Mouse (Mus musculus) limb, embryonic 11.5 days (tissue): ENCODE data around the gene Gm20931. TPM values are rescaled to one million over a fixed set of nuclear protein-coding genes. Genes with fewer than 3 reads are reported as not detected.
"Not testable (repeated sequence)": the region's sequence is repeated elsewhere in the genome, so short reads cannot be mapped to it uniquely, and the experiment has no call there.

Experiments
- ATAC-seq: fragments of 200-750 bp; cut with Nextera tagmentation; 2 replicates; pipeline ENCODE4 v1.8.0; 2017; ENCODE audit warnings: low read depth; ENCODE audit not compliant: insufficient number of reproducible peaks, low FRiP score, low TSS enrichment
- DNase-seq: peaks from one replicate; pipeline ENCODE4 v3.0.0-alpha.2; 2015; ENCODE audit warnings: low spot score
- H3K27ac ChIP-seq: fragments of 300-500 bp; sonication (generic); replicated peaks from 2 replicates; pipeline ENCODE4 v1.5.1; 2014; ENCODE audit warnings: low read depth, mild to moderate bottlenecking, low read length
- H3K27me3 ChIP-seq: fragments of 300-500 bp; sonication (generic); 2 replicates; pipeline ENCODE4 v1.6.1; 2014; ENCODE audit warnings: mild to moderate bottlenecking, low read length, mixed read lengths; ENCODE audit not compliant: control insufficient read depth, insufficient read depth
- H3K36me3 ChIP-seq: fragments of 300-500 bp; sonication (generic); 2 replicates; pipeline ENCODE4 v1.6.1; 2014; ENCODE audit warnings: mild to moderate bottlenecking, low read length, moderate library complexity, mixed read lengths; ENCODE audit not compliant: control insufficient read depth, insufficient read depth
- H3K4me1 ChIP-seq: fragments of 300-500 bp; sonication (generic); 2 replicates; pipeline ENCODE4 v1.6.1; 2014; ENCODE audit warnings: low read length, mixed read lengths; ENCODE audit not compliant: control insufficient read depth, insufficient read depth
- H3K4me2 ChIP-seq: fragments of 300-500 bp; sonication (generic); 2 replicates; pipeline ENCODE4 v1.6.1; 2014; ENCODE audit warnings: low read depth, mild to moderate bottlenecking, moderate library complexity; ENCODE audit not compliant: severe bottlenecking
- H3K4me3 ChIP-seq: fragments of 300-500 bp; sonication (generic); 2 replicates; pipeline ENCODE4 v1.5.1; 2014; ENCODE audit warnings: low read depth, low read length
- H3K9ac ChIP-seq: fragments of 300-500 bp; sonication (generic); 2 replicates; pipeline ENCODE4 v1.6.1; 2014; ENCODE audit warnings: mild to moderate bottlenecking, low read length
- H3K9me3 ChIP-seq: fragments of 300-500 bp; sonication (generic); 2 replicates; pipeline ENCODE4 v1.6.1; 2016; ENCODE audit warnings: low read length; ENCODE audit not compliant: control insufficient read depth
- WGBS: fragments of 180-500 bp; shearing (Covaris S2); extraction: QIAGEN DNeasy Blood & Tissue Kit; methylation state at CpG from one replicate; pipeline ENCODE4 v1.1.7; 2014; 5-methylcytosine and 5-hydroxymethylcytosine counted together
- polyA plus RNA-seq: library from polyadenylated mRNA; unstranded; fragments of >200 nt; fragmentation: Nextera tagmentation; extraction: Ambion mirVana; gene quantifications from 2 replicates; pipeline ENCODE4 v1.2.1, GENCODE M21; 2014

Gene Gm20931
- not detected in 2 replicates for polyA plus RNA-seq

DNA sequence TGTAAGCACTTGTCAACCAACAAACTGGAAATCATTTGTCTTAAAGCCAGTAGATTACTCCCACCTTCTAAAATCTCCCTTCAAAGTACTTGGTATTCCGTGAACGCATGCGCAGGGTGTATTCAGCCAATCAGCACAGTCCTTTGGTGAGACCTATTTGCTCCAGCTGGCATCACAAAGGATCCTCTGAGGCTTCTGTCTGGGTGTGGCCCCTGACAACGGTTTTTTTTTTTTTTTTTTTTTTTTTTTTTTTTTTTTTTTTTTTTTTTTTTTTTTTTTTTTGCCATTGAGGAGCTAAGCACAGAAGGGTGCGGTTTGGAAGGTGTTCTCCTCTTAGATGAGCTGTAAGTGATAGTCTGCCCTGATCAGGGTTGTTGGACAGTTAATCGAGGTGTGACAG lies at the start of gene Gm20931:
Gm20931 (plus strand) TSS at position 301 of the 400 bp plus-strand sequence.
- not testable (repeated sequence) for H3K4me3 ChIP-seq, H3K9me3 ChIP-seq, H3K36me3 ChIP-seq, H3K9ac ChIP-seq, H3K4me1 ChIP-seq, H3K4me2 ChIP-seq, ATAC-seq, DNase-seq, H3K27ac ChIP-seq, H3K27me3 ChIP-seq
- no CpG with 5 or more reads among the region's 6 CpGs for WGBS
